Mouse (Mus musculus): Measurements from ENCODE around the gene Slc4a4. TPM values are rescaled to one million over a fixed set of nuclear protein-coding genes. Genes with fewer than 3 reads are reported as not detected.

The Slc4a4 gene
- polyA plus RNA-seq, 1 experiment from 2014 or later = 8.3 TPM

- WGBS = 89% methylated on average over 4 of the region's 4 CpGs
- H3K4me1 ChIP-seq (ENCODE audit: control insufficient read depth, insufficient read depth, low read length) = no peaks in the 10 kb centered on the region
- H3K9me3 ChIP-seq (replicated peaks; ENCODE audit: control insufficient read depth, low read length, poor library complexity, severe bottlenecking) = no peaks in the 10 kb centered on the region; the same call in 1 of the 2 replicates
- no peaks in the 10 kb centered on the region for H3K36me3 ChIP-seq (ENCODE audit: control insufficient read depth, insufficient read depth, low read length)
- no peak overlapping the region for H3K4me2 ChIP-seq (ENCODE audit: low read length)
- H3K27me3 ChIP-seq (ENCODE audit: control insufficient read depth, insufficient read depth, low read depth, low read length) = no peaks in the 10 kb centered on the region
- no peak overlapping the region for H3K4me3 ChIP-seq (ENCODE audit: low read depth, low read length)
- no peak overlapping the region for H3K27ac ChIP-seq (ENCODE audit: low read length)
- no peak for ATAC-seq
- no peak overlapping the region for H3K9ac ChIP-seq (ENCODE audit: low read depth, low read length)
Observed at GRCm38 (mm10) chr5:89024413-89024812, 137.8 kb downstream of the Slc4a4 start.

- H3K9me3 ChIP-seq (replicated peaks; ENCODE audit: control insufficient read depth, low read length, poor library complexity, severe bottlenecking) = no peaks in the 10 kb centered on the region
- 93% methylated on average over 4 of the region's 4 CpGs for WGBS
Observed at GRCm38 (mm10) chr5:89027518-89028085, 141.0 kb downstream of the Slc4a4 start.

GRCm38 (mm10) chr5:89032647-89033046 is 146.0 kb downstream of the Slc4a4 start:
- Histone ChIP-seq H3K27ac (ENCODE audit: low read length) (no peak overlapping the region), H3K9ac (ENCODE audit: low read depth, low read length) (no peak overlapping the region), H3K4me3 (ENCODE audit: low read depth, low read length) (no peak overlapping the region), H3K27me3 (ENCODE audit: control insufficient read depth, insufficient read depth, low read depth, low read length) (no peaks in the 10 kb centered on the region), H3K4me2 (ENCODE audit: low read length) (no peak overlapping the region), H3K36me3 (ENCODE audit: control insufficient read depth, insufficient read depth, low read length) (no peaks in the 10 kb centered on the region), H3K4me1 (ENCODE audit: control insufficient read depth, insufficient read depth, low read length) (peaks cover 8% of the 10 kb centered on the region), H3K9me3 (replicated peaks; ENCODE audit: control insufficient read depth, low read length, poor library complexity, severe bottlenecking) (no peaks in the 10 kb centered on the region)
- no peak for ATAC-seq
- WGBS = 91% methylated on average over 8 of the region's 8 CpGs

More at GRCm38 (mm10) chr5:89027518-89028085, 141.0 kb downstream of the Slc4a4 start:
- Histone ChIP-seq H3K36me3 (ENCODE audit: control insufficient read depth, insufficient read depth, low read length) (no peaks in the 10 kb centered on the region), H3K4me1 (ENCODE audit: control insufficient read depth, insufficient read depth, low read length) (no peaks in the 10 kb centered on the region), H3K9ac (ENCODE audit: low read depth, low read length) (no peak overlapping the region), H3K27me3 (ENCODE audit: control insufficient read depth, insufficient read depth, low read depth, low read length) (no peaks in the 10 kb centered on the region), H3K27ac (ENCODE audit: low read length) (no peak overlapping the region), H3K4me2 (ENCODE audit: low read length) (no peak overlapping the region), H3K4me3 (ENCODE audit: low read depth, low read length) (no peak overlapping the region)
- ATAC-seq = no peak

GRCm38 (mm10) chr5:89033256-89033655 is 146.6 kb downstream of the Slc4a4 start:
- Histone ChIP-seq H3K4me1 (ENCODE audit: control insufficient read depth, insufficient read depth, low read length) (peaks cover 8% of the 10 kb centered on the region), H3K27ac (ENCODE audit: low read length) (no peak overlapping the region), H3K36me3 (ENCODE audit: control insufficient read depth, insufficient read depth, low read length) (no peaks in the 10 kb centered on the region), H3K27me3 (ENCODE audit: control insufficient read depth, insufficient read depth, low read depth, low read length) (no peaks in the 10 kb centered on the region), H3K9me3 (replicated peaks; ENCODE audit: control insufficient read depth, low read length, poor library complexity, severe bottlenecking) (no peaks in the 10 kb centered on the region), H3K4me2 (ENCODE audit: low read length) (no peak overlapping the region), H3K9ac (ENCODE audit: low read depth, low read length) (no peak overlapping the region), H3K4me3 (ENCODE audit: low read depth, low read length) (no peak overlapping the region)
- WGBS = 85% methylated on average over 4 of the region's 4 CpGs
- ATAC-seq = no peak

- Histone ChIP-seq H3K9ac (ENCODE audit: low read depth, low read length) (no peak overlapping the region), H3K4me1 (ENCODE audit: control insufficient read depth, insufficient read depth, low read length) (peaks cover 12% of the 10 kb centered on the region), H3K36me3 (ENCODE audit: control insufficient read depth, insufficient read depth, low read length) (no peaks in the 10 kb centered on the region), H3K4me3 (ENCODE audit: low read depth, low read length) (no peak overlapping the region), H3K4me2 (ENCODE audit: low read length) (no peak overlapping the region), H3K27ac (ENCODE audit: low read length) (no peak overlapping the region), H3K27me3 (ENCODE audit: control insufficient read depth, insufficient read depth, low read depth, low read length) (no peaks in the 10 kb centered on the region), H3K9me3 (replicated peaks; ENCODE audit: control insufficient read depth, low read length, poor library complexity, severe bottlenecking) (no peaks in the 10 kb centered on the region)
- peak; percentile 83 for ATAC-seq
- 29% methylated on average over 5 of the region's 5 CpGs for WGBS
Observed at GRCm38 (mm10) chr5:89036147-89036546, 149.5 kb downstream of the Slc4a4 start.

- Histone ChIP-seq H3K27ac (ENCODE audit: low read length) (no peak overlapping the region), H3K4me3 (ENCODE audit: low read depth, low read length) (no peak overlapping the region), H3K36me3 (ENCODE audit: control insufficient read depth, insufficient read depth, low read length) (no peaks in the 10 kb centered on the region), H3K27me3 (ENCODE audit: control insufficient read depth, insufficient read depth, low read depth, low read length) (no peaks in the 10 kb centered on the region), H3K9ac (ENCODE audit: low read depth, low read length) (no peak overlapping the region), H3K4me1 (ENCODE audit: control insufficient read depth, insufficient read depth, low read length) (peaks cover 12% of the 10 kb centered on the region), H3K4me2 (ENCODE audit: low read length) (no peak overlapping the region), H3K9me3 (replicated peaks; ENCODE audit: control insufficient read depth, low read length, poor library complexity, severe bottlenecking) (no peaks in the 10 kb centered on the region)
- WGBS = 63% methylated on average over 3 of the region's 3 CpGs
- no peak for ATAC-seq
Observed at GRCm38 (mm10) chr5:89040814-89041213, 154.2 kb downstream of the Slc4a4 start.

- Histone ChIP-seq H3K4me2 (ENCODE audit: low read length) (no peak overlapping the region), H3K27ac (ENCODE audit: low read length) (no peak overlapping the region), H3K9me3 (replicated peaks; ENCODE audit: control insufficient read depth, low read length, poor library complexity, severe bottlenecking) (no peaks in the 10 kb centered on the region), H3K4me1 (ENCODE audit: control insufficient read depth, insufficient read depth, low read length) (0 out of 2 replicates have a peak, but pooled peaks cover 4% of the 10 kb centered on the region), H3K27me3 (ENCODE audit: control insufficient read depth, insufficient read depth, low read depth, low read length) (no peaks in the 10 kb centered on the region), H3K36me3 (ENCODE audit: control insufficient read depth, insufficient read depth, low read length) (no peaks in the 10 kb centered on the region), H3K4me3 (ENCODE audit: low read depth, low read length) (no peak overlapping the region), H3K9ac (ENCODE audit: low read depth, low read length) (no peak overlapping the region)
- no peak for ATAC-seq
- WGBS = 64% methylated on average over 5 of the region's 5 CpGs
Observed at GRCm38 (mm10) chr5:89043846-89044245, 157.2 kb downstream of the Slc4a4 start.

GRCm38 (mm10) chr5:89044801-89045200 is 158.2 kb downstream of the Slc4a4 start:
- Histone ChIP-seq H3K4me2 (ENCODE audit: low read length) (no peak overlapping the region), H3K36me3 (ENCODE audit: control insufficient read depth, insufficient read depth, low read length) (no peaks in the 10 kb centered on the region), H3K27me3 (ENCODE audit: control insufficient read depth, insufficient read depth, low read depth, low read length) (no peaks in the 10 kb centered on the region), H3K4me1 (ENCODE audit: control insufficient read depth, insufficient read depth, low read length) (0 out of 2 replicates have a peak, but pooled peaks cover 4% of the 10 kb centered on the region), H3K4me3 (ENCODE audit: low read depth, low read length) (no peak overlapping the region), H3K9ac (ENCODE audit: low read depth, low read length) (no peak overlapping the region), H3K27ac (ENCODE audit: low read length) (no peak overlapping the region), H3K9me3 (replicated peaks; ENCODE audit: control insufficient read depth, low read length, poor library complexity, severe bottlenecking) (no peaks in the 10 kb centered on the region)
- 96% methylated on average over 5 of the region's 5 CpGs for WGBS
- no peak for ATAC-seq

- no peaks in the 10 kb centered on the region for H3K36me3 ChIP-seq (ENCODE audit: control insufficient read depth, insufficient read depth, low read length)
- 80% methylated on average over 5 of the region's 5 CpGs for WGBS
- H3K27me3 ChIP-seq (ENCODE audit: control insufficient read depth, insufficient read depth, low read depth, low read length) = no peaks in the 10 kb centered on the region
- no peak overlapping the region for H3K27ac ChIP-seq (ENCODE audit: low read length)
- H3K4me1 ChIP-seq (ENCODE audit: control insufficient read depth, insufficient read depth, low read length) = no peaks in the 10 kb centered on the region
- H3K9me3 ChIP-seq (replicated peaks; ENCODE audit: control insufficient read depth, low read length, poor library complexity, severe bottlenecking) = no peaks in the 10 kb centered on the region
- H3K4me2 ChIP-seq (ENCODE audit: low read length) = no peak overlapping the region
- no peak overlapping the region for H3K9ac ChIP-seq (ENCODE audit: low read depth, low read length)
- H3K4me3 ChIP-seq (ENCODE audit: low read depth, low read length) = no peak overlapping the region
- ATAC-seq = no peak
Observed at GRCm38 (mm10) chr5:89051577-89051976, 165.0 kb downstream of the Slc4a4 start.
